Mouse (Mus musculus) stomach, adult 2 months (tissue): ENCODE data around the gene Capn9. TPM values are rescaled to one million over a fixed set of nuclear protein-coding genes. Genes with fewer than 3 reads are reported as not detected.

Experiments used
- polyA plus RNA-seq: library from polyadenylated mRNA; depleted of rRNA; stranded (reverse); fragments of >200 nt; gene quantifications from 2 replicates; pipeline ENCODE4 v1.2.3, GENCODE M21; 2012; rRNA removed

The Capn9 gene
- polyA plus RNA-seq = 59.0 and 61.5 TPM in 2 replicates

GRCm38 (mm10) chr8:124575811-124576210 lies at the start of gene Capn9:
Gene Capn9 (plus strand): TSS chr8:124576111.

GRCm38 (mm10) chr8:124569593-124569992 lies 6.3 kb upstream of the Capn9 start, which contains the start of gene Agt:
Gene Agt (minus strand): TSS chr8:124569706.

GRCm38 (mm10) chr8:124663112-124663873 lies 87.4 kb downstream of the Capn9 start, which contains the start of gene 2310022B05Rik:
Gene 2310022B05Rik (minus strand): TSS chr8:124663369.

Other genes with a start within 250 kb of the Capn9 start
- 2.2 and 2.6 TPM in 2 replicates for gene Pgbd5, start 136.5 kb upstream of the Capn9 start, polyA plus RNA-seq
- gene Cog2, start 55.3 kb upstream of the Capn9 start, polyA plus RNA-seq = 8.0 and 9.6 TPM in 2 replicates
- gene Agt, start 6.4 kb upstream of the Capn9 start, polyA plus RNA-seq = 23.8 and 24.1 TPM in 2 replicates
- gene 2310022B05Rik, start 87.3 kb downstream of the Capn9 start, polyA plus RNA-seq = 21.7 and 26.5 TPM in 2 replicates
- gene Ttc13, start 145.9 kb downstream of the Capn9 start, polyA plus RNA-seq = 5.2 and 6.2 TPM in 2 replicates
- 3.8 and 5.6 TPM in 2 replicates for gene Arv1, start 146.0 kb downstream of the Capn9 start, polyA plus RNA-seq
- gene Fam89a, start 175.7 kb downstream of the Capn9 start, polyA plus RNA-seq = 2.8 and 10.2 TPM in 2 replicates
- 0.03 and 0.05 TPM in 2 replicates for gene Trim67, start 217.0 kb downstream of the Capn9 start, polyA plus RNA-seq